Mouse (Mus musculus) v-Abl transformed pro-B cells (cell line): Measurements from ENCODE around the gene Prkar1b.

Source experiments
- in situ Hi-C, 2 experiments: fragments of 400-800 bp; cut with MboI; formaldehyde crosslinking; loops; one replicate each; pipeline ENCODE4 v1.15.1; 2025; ENCODE audit not compliant: unreplicated experiment in 2 of 2

Gene Prkar1b

DNA sequence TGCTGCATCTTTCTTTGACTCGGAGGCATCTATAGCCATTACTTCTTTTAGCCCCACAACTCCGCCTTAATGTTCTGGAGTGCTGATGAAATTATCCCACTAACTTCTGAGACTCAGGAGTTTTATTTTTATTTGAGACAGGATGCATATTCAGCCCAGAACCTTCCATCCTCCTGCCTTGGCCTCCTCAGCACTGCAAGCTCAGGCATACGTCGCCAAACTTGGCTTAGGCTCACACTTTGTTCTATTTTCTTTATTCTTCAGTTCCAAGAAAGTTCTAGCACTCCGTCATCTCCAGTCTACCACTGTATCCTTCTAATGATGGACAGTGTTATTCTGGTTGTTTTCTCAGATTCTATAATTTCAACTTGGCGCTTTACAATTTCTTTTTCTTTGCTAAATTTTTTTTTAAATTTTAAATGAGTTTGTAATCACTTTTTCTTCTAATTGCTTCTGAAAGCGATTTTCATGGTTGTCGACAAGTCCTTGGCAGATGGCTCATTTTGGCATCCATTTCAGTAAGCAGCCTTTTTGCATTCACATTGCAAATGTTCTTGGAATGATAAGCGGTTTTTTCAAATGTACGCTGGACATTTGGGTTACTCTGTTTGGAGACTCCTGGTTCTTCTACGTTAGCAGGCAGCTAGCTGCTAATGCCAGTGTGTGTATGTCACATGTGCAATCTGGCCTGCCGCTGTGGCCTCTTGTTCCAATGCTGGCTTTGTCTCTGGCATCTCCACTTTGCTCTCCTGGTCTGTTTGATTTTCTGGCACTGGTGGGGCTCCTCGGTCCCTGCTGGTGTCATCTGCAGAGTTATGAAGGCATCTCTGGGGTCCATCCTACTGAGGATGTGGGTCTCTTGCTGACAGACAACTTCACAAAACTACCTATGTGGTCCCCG is 2.4 kb downstream of the Prkar1b start:
- in situ Hi-C loops = no loop called here

DNA sequence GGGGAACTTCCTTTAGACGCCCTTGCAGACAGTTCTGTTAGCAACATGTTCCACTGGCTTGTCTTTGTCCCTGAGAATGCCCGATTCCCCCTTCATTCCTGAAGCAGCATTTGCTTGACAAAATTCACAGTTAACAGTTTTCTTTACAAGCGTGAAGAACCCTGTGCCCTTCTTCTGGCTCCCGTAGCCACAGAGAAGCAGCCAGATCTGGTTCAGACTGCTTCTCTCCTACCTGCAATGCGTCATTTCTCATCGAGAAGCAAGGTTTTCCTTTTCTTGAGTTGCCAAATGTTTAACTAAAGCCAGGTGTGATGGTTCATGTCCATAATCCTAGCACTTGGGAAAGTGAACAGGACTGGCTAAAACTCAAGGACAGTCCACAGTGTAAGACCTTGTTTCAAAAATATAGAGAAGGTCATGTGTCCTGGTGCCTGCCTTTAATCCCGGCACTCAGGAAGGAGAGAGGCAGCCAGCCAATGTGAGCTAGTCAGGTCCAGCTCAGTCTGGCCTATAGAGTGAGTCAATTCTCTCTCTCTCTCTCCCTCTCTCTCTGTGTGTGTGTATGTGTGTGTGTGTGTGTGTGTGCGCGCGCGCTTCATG is 3.2 kb downstream of the Prkar1b start:
- in situ Hi-C loops = no loop called here

DNA sequence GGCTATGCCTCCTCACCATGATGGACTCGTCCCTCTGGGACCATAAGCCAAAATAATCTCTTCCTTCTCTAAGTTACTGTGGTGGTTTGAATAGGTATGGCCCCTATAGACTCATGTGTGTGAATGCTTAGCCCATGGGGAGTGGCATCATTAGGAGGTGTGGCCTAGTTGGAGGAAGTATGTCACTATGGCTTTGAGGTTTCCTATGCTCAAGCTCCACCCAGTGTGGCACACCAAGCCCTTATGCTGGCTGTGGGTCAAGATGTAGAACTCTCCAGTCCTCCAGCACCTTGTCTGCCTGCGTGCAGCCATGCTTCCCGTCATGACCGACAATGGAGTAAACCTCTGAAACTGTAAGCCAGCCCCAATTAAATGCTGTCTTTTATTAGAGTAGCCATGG is 4.1 kb downstream of the Prkar1b start:
- in situ Hi-C loops = no loop called here

DNA sequence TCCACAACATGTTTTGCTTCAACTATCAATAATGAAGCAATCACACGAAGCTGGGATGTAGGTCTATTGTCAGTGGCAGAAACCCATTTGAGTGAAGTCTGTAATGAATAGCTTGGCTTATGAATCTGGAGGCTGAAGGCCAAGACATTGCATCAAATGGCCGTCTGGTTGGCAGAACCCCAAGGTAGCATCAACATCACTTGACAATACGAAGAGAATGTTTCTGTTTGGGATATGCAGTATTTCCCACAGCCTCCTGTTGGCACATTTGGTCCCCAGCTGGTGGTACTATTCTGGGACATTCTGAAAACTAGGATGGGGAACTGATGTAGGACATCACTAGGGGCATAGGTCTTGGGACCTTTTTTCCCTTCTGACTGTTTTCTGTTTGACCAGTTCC is 5.9 kb downstream of the Prkar1b start:
- in situ Hi-C loops = no loop called here

DNA sequence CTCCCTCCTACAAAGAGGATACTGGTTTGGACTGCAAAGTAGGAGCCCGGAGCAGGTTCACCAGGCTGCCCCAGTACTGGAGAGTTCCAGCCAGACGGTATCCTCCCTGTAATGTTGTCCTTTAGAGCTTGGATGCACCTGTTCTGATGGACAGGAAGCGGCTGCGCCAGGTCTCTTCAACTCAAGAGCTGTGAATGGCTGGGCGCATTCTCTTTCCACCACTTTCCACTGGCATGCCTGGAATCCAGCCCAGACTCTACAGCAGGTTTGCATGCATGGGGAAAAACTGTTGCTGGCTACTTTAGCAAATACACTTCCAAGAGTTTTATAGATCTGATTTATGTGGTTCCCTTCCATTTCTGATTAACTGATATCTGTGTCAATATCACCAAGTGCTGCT is 8.5 kb downstream of the Prkar1b start:
- in situ Hi-C loops = no loop called here

DNA sequence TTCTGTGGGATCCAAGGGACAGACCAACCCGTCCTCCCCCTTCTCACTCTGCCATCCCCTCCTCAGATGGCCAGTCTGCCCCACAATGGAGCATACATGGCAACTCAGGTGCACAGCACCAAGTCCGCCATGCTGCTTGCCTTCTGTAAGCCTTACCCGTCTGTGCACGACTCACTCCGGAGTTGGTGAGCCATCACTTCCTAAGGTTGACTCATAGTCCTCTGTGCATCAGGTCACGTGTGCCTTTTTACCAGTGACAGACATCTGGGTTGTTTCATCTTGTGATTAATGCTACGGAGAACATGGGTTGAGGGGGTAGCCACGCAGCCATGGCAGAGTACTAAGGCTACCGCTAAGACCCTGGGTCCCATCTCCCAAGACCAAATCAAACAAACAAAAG is 9.2 kb downstream of the Prkar1b start:
- in situ Hi-C loops = no loop called here

DNA sequence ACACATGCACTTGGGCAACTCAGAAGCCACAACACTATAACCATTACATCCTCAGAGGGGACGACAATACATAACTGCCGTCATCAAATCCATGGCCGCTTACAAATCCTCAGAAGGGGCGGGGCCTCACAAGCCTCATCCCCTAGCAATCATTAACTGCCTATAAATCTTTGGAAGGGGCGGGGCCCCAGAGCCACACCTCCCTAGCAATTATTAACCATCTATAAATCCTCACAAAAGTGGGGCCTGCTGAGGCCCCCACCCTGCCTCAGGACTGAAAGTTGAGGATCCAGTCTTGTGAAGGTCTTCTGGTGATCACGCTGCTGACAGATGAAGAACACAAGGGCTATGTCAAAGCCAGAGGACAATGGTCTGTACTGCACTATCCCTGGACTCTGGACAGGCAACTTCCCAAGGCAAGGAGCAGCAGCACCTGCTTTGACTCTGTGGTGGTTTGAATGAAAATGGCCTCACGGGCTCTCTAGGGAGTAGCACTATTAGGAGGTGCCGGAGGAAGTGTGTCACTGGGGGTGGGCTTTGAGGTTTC is 10.8 kb downstream of the Prkar1b start:
- in situ Hi-C loops = loop anchor here in 1 of 2 experiments (5.0 kb wide), 1 partner anchor 38 kb away; no protein-coding TSS in a partner anchor

DNA sequence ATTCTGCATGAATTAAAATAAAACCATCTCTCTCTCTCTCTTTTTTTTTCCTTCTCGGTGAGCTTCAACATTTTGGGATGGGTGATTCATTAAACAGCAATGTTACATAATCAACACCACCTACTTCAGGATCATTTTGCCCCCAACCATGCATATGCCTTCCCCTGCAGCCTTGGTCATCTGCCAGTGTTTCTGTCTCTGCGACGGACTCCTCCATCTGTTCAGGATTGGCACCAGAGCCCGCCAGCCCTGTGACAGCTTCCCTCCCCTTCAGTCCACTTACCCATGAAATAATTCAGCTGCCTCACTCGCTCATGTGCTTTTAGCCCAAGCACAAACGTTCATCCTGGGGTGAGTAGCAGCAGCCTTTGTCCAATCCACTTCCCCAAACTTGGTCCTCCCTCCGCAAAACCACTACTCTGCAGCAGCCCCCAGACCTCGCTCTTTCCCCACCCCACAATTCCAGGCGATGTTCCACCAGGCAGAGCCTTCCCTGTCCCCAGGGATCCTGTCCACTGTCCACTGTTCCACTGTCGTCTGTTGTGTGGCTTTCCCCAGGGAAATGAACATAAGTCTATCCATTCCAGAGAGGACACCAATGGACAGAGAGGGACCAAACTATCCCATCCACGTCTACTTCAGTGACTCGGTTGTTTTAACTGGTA is 11.4 kb downstream of the Prkar1b start:
- in situ Hi-C loops = loop anchor here in 1 of 2 experiments (5.0 kb wide), 1 partner anchor 39 kb away; no protein-coding TSS in a partner anchor

DNA sequence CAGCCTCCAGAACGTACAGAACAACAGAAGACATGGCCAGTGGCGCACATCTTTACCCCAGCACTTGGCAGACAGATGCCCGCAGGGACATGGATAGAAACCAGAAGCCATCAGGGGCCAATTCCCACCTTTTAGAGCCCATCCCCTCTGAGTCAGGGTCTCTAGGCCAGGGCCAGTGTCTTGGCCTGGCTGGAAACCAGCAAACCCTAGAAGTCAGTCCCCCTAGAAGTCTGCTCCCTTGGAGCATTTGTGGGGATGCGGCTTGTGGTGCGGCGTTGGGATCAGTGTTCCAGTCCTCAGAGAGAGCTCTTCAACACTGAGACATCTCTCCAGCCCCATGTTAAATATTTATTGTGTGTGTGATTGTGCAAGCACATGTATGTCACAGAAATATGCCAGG is 12.6 kb downstream of the Prkar1b start:
- in situ Hi-C loops = loop anchor here in 1 of 2 experiments (5.0 kb wide), 1 partner anchor 40 kb away; no protein-coding TSS in a partner anchor

DNA sequence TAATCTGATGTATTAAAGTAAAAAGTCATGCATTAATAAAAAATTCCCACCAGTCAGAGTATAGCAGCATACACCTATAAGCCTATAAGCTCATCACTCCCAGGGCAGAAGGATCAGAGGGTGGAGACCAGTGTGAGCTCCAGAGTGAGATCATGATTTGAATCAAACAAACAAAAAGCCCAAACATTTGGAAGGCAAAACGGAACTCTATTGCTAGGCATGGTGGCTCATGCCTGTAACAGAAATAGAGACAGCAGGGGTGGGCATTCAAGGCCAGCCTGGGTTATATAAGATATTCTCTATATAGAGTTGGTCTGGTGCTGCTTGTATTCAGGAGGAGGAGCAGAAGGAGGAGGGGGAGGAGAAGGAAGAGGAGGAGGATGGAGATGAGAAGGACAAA is 13.5 kb downstream of the Prkar1b start:
- in situ Hi-C loops = loop anchor here in 1 of 2 experiments (5.0 kb wide), 1 partner anchor 41 kb away; no protein-coding TSS in a partner anchor

DNA sequence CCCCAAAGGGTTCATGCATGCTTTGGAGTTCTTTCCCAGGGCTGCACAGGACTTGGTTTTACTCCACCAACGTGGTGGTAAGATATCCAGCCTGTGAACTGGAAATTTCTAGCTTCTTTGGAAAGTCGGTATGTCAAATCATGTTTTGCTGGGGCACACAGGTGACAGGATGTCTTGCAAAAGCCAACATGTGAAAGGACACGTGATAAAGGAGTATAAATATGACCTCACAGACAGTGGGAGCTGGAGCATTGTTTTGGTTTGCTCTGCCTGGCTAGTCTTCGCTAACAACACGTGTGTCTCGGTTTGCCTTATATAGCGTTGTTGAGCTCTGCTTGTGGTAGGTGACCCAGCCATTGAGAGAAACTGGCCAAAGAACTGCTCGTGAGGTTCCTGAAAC is 15.3 kb downstream of the Prkar1b start:
- in situ Hi-C loops = no loop called here

DNA sequence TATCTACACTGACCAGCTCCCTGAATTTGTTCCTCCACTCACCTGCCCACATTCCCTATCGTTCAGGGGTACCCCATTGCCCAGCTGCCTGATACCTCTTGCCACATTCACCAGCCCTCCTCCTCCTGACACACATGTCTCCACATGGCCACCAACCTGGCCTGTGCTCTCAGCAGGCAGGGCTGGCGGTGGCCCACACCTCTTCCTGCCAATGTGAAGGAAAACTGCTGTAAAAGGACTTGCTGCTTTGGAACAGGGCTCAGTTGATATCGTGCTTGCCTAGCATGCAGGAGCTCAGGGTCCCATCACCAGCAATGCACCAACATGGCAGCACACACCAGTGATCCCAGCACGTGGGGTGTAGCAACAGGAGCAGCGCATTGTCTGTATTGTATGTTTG is 19.4 kb downstream of the Prkar1b start:
- in situ Hi-C loops = no loop called here

DNA sequence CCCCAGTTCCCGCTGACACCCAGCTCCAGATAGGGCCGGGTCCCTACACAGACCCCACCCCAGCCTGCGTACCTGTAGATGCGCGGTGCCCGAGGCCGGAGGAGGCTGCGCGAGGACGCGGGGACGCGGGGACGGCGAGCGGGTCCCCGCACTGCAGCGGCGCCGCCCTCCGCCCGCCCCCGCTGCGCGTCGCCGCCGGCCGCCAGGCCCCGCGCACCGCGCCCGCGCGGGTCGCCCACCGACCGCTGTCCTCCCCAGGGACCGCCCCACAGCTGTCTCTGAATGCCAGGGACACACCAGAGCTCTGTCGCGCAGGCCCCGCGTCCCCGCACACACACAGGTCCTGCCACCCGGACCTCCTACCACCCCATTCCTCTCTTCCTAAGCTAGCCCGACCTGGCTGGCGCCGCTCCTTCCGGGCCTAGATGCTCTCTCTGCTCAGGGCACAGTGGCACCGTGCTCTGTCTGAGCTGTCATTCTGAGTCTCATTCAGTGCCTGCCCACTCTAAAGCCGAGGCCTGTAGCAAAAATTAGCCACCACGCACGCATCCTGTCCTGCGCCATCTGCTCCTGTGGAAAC is 20.1 kb downstream of the Prkar1b start:
- in situ Hi-C loops = no loop called here

DNA sequence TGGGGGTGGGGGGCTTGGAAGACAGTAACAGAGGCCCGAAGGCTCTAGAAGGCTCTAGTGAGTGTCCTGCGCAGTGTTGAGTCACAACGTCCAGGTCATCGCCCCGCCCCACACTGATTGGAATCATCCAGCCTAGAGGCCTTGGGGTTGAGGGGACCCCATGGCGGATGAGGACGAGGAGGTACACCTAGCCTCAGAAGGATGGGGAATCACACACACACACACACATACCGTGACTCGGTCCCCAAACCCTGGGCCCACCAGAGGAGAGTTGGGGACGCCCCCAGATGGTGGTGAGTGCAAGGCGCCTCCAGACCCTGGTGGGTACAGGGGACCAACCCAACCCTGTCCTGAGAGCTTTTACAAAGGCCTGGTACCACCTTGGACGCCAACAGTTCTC is 20.7 kb downstream of the Prkar1b start:
- in situ Hi-C loops = no loop called here

DNA sequence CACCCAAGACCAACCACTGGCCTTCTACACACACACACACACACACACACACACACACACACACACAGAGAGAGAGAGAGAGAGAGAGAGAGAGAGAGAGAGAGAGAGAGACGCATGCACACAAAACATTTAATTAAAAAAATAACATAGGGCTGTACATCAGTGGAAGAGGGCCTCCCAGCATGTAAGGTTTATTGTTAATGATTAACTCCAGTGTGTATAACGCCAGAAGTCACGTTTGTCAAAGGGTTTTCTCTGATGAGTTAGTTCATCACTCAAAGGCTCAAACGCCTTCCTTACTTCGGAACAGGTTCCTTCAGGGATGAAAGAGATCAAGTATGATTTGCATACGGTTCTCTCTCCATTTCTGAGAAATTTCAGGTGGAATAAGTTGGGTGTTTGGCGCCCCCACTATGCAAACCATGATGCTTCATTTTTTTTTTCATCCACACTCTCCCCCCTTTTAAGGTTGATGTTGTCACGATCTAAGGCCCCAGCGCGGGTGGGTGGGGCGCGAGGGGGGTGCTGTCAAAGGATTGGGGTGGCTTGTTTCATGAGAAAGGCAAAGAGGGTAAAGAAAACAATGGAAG is 21.2 kb downstream of the Prkar1b start:
- in situ Hi-C loops = no loop called here

DNA sequence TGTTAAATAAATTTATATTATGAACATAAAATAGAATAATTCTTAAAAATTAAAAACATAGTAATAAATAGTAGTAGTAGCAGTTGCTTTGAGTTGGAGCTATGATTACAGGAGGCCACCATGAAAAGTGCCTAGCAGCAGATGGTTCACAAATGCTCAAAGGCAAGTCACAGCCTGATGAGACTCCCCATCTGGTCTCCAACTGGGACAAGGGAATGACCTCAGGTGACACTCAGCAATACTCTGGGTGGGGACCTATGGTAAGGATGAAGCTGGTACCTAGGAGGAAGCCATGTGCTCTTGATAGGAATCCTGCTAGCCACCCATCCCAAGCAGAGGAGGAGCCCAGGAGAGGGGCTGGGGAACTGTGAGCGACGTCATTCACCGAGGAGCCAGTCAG is 24.1 kb downstream of the Prkar1b start:
- in situ Hi-C loops = no loop called here

DNA sequence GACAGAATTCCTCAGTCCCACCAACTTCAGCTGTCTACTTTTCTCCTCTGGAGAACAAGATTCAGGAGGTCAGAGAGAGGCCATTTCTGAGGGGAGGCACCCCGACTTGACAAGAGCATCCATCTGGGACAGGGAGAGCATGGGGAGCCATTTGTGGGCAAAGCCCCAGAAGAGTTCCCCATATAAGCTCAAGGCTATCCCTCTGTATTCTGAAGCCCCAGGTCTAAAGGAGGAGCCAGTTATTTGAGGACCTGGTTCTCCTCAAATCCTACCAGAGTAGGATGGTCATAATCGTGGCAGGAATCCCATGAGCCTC is 30.9 kb downstream of the Prkar1b start:
- in situ Hi-C loops = no loop called here

DNA sequence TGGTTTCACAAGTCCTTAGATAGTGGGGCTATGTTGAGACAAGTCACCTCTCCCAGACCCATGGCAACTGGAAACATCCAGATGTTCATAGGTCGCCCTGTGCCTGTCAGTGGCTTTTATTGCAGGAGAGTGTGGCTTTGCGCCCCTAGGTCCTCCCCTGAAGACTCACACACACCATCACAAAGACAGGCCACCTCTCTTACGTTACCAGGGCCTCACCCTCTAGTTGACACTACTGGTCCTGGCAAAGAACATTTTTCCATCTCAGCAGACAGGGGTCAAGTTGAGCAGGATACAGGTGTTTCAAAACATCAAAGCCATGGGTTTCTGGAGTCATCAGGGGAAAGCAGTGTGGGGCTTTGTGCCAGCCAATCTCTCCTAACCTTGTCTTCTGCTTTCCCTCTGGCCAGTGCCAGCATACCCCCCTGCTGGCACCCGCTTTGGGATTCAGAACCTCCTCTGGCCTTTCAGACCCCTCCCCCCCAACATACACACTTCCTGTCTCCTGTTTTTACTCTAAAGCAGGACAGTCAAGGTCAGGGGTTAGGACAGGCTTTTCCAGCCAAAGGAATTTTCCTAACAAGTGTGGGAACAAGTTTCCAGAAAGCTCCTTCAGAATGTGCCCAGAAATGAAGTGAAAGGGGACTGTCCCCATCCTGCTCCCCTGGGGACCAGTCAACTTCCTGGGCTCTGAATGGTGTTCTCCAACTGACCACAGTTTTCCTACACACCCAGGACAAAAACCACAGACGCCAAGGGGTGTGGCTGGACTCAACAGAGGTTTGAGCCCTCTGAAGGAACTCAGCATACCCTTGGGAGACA is 31.5 kb downstream of the Prkar1b start:
- in situ Hi-C loops = no loop called here

DNA sequence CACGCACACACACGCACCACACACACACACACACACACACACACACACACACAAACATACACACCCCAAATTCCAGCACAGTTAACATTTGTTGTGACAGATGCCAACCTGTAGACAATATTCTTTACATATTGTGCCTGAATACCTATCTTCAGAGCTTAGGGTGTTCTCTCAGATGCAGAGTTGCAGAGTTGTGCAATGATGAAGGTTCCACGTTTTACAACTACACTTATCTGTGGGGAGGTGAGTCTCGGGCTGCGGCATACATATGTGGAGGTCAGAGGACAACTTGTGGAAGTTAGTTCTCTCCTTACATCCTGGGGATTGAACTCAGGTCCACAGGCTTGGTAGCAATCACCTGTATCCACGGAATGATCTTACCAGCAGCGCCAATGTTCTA is 34.3 kb downstream of the Prkar1b start:
- in situ Hi-C loops = no loop called here

DNA sequence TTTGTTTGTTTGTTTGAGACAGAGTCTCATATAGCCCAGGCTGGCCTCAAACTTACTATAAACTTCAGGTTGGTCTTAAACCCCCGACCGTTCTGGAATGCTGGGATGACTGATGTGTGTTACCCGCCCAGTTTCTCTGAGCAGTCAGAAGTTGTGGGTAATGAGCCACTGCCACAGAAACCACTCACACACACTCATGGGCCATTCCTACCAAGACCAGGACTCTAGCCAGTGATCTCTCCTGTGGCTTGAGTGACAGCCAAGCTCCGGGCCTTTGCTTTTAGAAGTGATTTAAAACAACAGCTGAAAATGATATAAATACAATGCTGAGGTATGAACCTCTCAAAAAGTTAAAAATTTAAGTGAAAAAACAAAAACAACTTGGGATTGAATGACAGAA is 34.9 kb downstream of the Prkar1b start:
- in situ Hi-C loops = loop anchor here in 1 of 2 experiments (5.0 kb wide), 1 partner anchor 38 kb away; no protein-coding TSS in a partner anchor
